Mouse (Mus musculus): ENCODE measurements around the gene Tmprss3. TPM values are rescaled to one million over a fixed set of nuclear protein-coding genes. Genes with fewer than 3 reads are reported as not detected.

The Tmprss3 gene
- polyA plus RNA-seq, 1 experiment from 2014 or later = not detected

GRCm38 (mm10) chr17:31207771-31208334 lies 9.1 kb upstream of the Tmprss3 start, which contains the start of gene Ubash3a:
TSS of gene Ubash3a (plus strand) at chr17:31207873.
- WGBS = 61% methylated on average over 12 of the region's 12 CpGs
- no peak within 1 kb of the TSS for H3K4me2 ChIP-seq (replicated peaks; ENCODE audit: low read depth, low read length)
- no peak for ATAC-seq (ENCODE audit: low FRiP score, low TSS enrichment)

GRCm38 (mm10) chr17:31196283-31196682 lies 2.5 kb downstream of the Tmprss3 start:
- no peaks in the 10 kb centered on the region for H3K9me3 ChIP-seq (ENCODE audit: low read length)
- no peak overlapping the region for H3K27ac ChIP-seq (ENCODE audit: low read length)
- H3K4me1 ChIP-seq (ENCODE audit: insufficient read depth, low read length) = peaks cover 9% of the 10 kb centered on the region
- WGBS = 87% methylated on average over 7 of the region's 7 CpGs
- H3K9ac ChIP-seq (replicated peaks; ENCODE audit: low read length) = no peak overlapping the region
- no peak overlapping the region for H3K4me2 ChIP-seq (replicated peaks; ENCODE audit: low read depth, low read length)
- no peak overlapping the region for H3K4me3 ChIP-seq (ENCODE audit: low read length)
- no peak for ATAC-seq (ENCODE audit: low FRiP score, low TSS enrichment)
- H3K36me3 ChIP-seq (ENCODE audit: insufficient read depth, low read length) = no peaks in the 10 kb centered on the region
- no peaks in the 10 kb centered on the region for H3K27me3 ChIP-seq (ENCODE audit: insufficient read depth, low read length)

More at GRCm38 (mm10) chr17:31207771-31208334, 9.1 kb upstream of the Tmprss3 start, which contains the start of gene Ubash3a:
- H3K27ac ChIP-seq (ENCODE audit: low read length) = no peak within 1 kb of the TSS
- H3K27me3 ChIP-seq (ENCODE audit: insufficient read depth, low read length) = no peaks in the 10 kb centered on the region
- no peak within 1 kb of the TSS for H3K9ac ChIP-seq (replicated peaks; ENCODE audit: low read length)
- no peak within 1 kb of the TSS for H3K4me3 ChIP-seq (ENCODE audit: low read length)
- peaks cover 4% of the 10 kb centered on the region; the same call in 1 of the 2 replicates for H3K4me1 ChIP-seq (ENCODE audit: insufficient read depth, low read length)
- no peaks in the 10 kb centered on the region for H3K9me3 ChIP-seq (ENCODE audit: low read length)
- H3K36me3 ChIP-seq (ENCODE audit: insufficient read depth, low read length) = no peaks in the 10 kb centered on the region

GRCm38 (mm10) chr17:31195207-31195606 lies 3.6 kb downstream of the Tmprss3 start:
- H3K36me3 ChIP-seq (ENCODE audit: insufficient read depth, low read length) = no peaks in the 10 kb centered on the region

GRCm38 (mm10) chr17:31193360-31193759 lies 5.4 kb downstream of the Tmprss3 start:
- ATAC-seq (ENCODE audit: low FRiP score, low TSS enrichment) = no peak
- no peak overlapping the region for H3K4me2 ChIP-seq (replicated peaks; ENCODE audit: low read depth, low read length)
- WGBS = 66% methylated on average over 9 of the region's 9 CpGs
- H3K36me3 ChIP-seq (ENCODE audit: insufficient read depth, low read length) = no peaks in the 10 kb centered on the region
- H3K4me1 ChIP-seq (ENCODE audit: insufficient read depth, low read length) = peaks cover 9% of the 10 kb centered on the region
- H3K9ac ChIP-seq (replicated peaks; ENCODE audit: low read length) = no peak overlapping the region
- no peak overlapping the region for H3K4me3 ChIP-seq (ENCODE audit: low read length)
- no peak overlapping the region for H3K27ac ChIP-seq (ENCODE audit: low read length)
- H3K9me3 ChIP-seq (ENCODE audit: low read length) = no peaks in the 10 kb centered on the region
- no peaks in the 10 kb centered on the region for H3K27me3 ChIP-seq (ENCODE audit: insufficient read depth, low read length)

More at GRCm38 (mm10) chr17:31195207-31195606, 3.6 kb downstream of the Tmprss3 start:
- ATAC-seq (ENCODE audit: low FRiP score, low TSS enrichment) = no peak
- Histone ChIP-seq H3K4me1 (ENCODE audit: insufficient read depth, low read length) (peaks cover 9% of the 10 kb centered on the region), H3K27me3 (ENCODE audit: insufficient read depth, low read length) (no peaks in the 10 kb centered on the region), H3K9ac (replicated peaks; ENCODE audit: low read length) (no peak overlapping the region), H3K27ac (ENCODE audit: low read length) (no peak overlapping the region), H3K9me3 (ENCODE audit: low read length) (no peaks in the 10 kb centered on the region), H3K4me2 (replicated peaks; ENCODE audit: low read depth, low read length) (no peak overlapping the region), H3K4me3 (ENCODE audit: low read length) (no peak overlapping the region)
- 87% methylated on average over 6 of the region's 6 CpGs for WGBS

GRCm38 (mm10) chr17:31192663-31193062 lies 6.1 kb downstream of the Tmprss3 start:
- no peak for ATAC-seq (ENCODE audit: low FRiP score, low TSS enrichment)
- 33% methylated on average over 2 of the region's 2 CpGs for WGBS
- Histone ChIP-seq H3K4me2 (replicated peaks; ENCODE audit: low read depth, low read length) (no peak overlapping the region), H3K4me1 (ENCODE audit: insufficient read depth, low read length) (peaks cover 9% of the 10 kb centered on the region), H3K4me3 (ENCODE audit: low read length) (no peak overlapping the region), H3K27ac (ENCODE audit: low read length) (no peak overlapping the region), H3K27me3 (ENCODE audit: insufficient read depth, low read length) (no peaks in the 10 kb centered on the region), H3K9ac (replicated peaks; ENCODE audit: low read length) (no peak overlapping the region), H3K9me3 (ENCODE audit: low read length) (no peaks in the 10 kb centered on the region), H3K36me3 (ENCODE audit: insufficient read depth, low read length) (no peaks in the 10 kb centered on the region)

GRCm38 (mm10) chr17:31191825-31192224 lies 7.0 kb downstream of the Tmprss3 start:
- 46% methylated on average over 8 of the region's 8 CpGs for WGBS
- Histone ChIP-seq H3K4me1 (ENCODE audit: insufficient read depth, low read length) (peaks cover 9% of the 10 kb centered on the region), H3K4me3 (ENCODE audit: low read length) (no peak overlapping the region), H3K27me3 (ENCODE audit: insufficient read depth, low read length) (no peaks in the 10 kb centered on the region), H3K9me3 (ENCODE audit: low read length) (no peaks in the 10 kb centered on the region), H3K9ac (replicated peaks; ENCODE audit: low read length) (no peak overlapping the region), H3K27ac (ENCODE audit: low read length) (no peak overlapping the region), H3K36me3 (ENCODE audit: insufficient read depth, low read length) (no peaks in the 10 kb centered on the region), H3K4me2 (replicated peaks; ENCODE audit: low read depth, low read length) (no peak overlapping the region)
- ATAC-seq (ENCODE audit: low FRiP score, low TSS enrichment) = peak; percentile 52; the same call in 1 of the 2 replicates

- Histone ChIP-seq H3K27me3 (ENCODE audit: insufficient read depth, low read length) (no peaks in the 10 kb centered on the region), H3K36me3 (ENCODE audit: insufficient read depth, low read length) (no peaks in the 10 kb centered on the region), H3K4me2 (replicated peaks; ENCODE audit: low read depth, low read length) (no peak overlapping the region), H3K9me3 (ENCODE audit: low read length) (no peaks in the 10 kb centered on the region), H3K9ac (replicated peaks; ENCODE audit: low read length) (no peak overlapping the region), H3K4me1 (ENCODE audit: insufficient read depth, low read length) (peaks cover 2% of the 10 kb centered on the region), H3K4me3 (ENCODE audit: low read length) (no peak overlapping the region), H3K27ac (ENCODE audit: low read length) (no peak overlapping the region)
- WGBS = 23% methylated on average over 4 of the region's 4 CpGs
- no peak for ATAC-seq (ENCODE audit: low FRiP score, low TSS enrichment)
Measured at GRCm38 (mm10) chr17:31187370-31187769, 11.4 kb downstream of the Tmprss3 start.

GRCm38 (mm10) chr17:31184269-31184990 lies 14.3 kb downstream of the Tmprss3 start:
- ATAC-seq (ENCODE audit: low FRiP score, low TSS enrichment) = no peak
- Histone ChIP-seq H3K4me2 (replicated peaks; ENCODE audit: low read depth, low read length) (no peak overlapping the region), H3K4me3 (ENCODE audit: low read length) (no peak overlapping the region), H3K27me3 (ENCODE audit: insufficient read depth, low read length) (no peaks in the 10 kb centered on the region), H3K9me3 (ENCODE audit: low read length) (no peaks in the 10 kb centered on the region), H3K9ac (replicated peaks; ENCODE audit: low read length) (no peak overlapping the region), H3K4me1 (ENCODE audit: insufficient read depth, low read length) (no peaks in the 10 kb centered on the region), H3K27ac (ENCODE audit: low read length) (no peak overlapping the region), H3K36me3 (ENCODE audit: insufficient read depth, low read length) (no peaks in the 10 kb centered on the region)
- WGBS = 79% methylated on average over 12 of the region's 12 CpGs

GRCm38 (mm10) chr17:31183180-31183974 lies 15.4 kb downstream of the Tmprss3 start:
- Histone ChIP-seq H3K27ac (ENCODE audit: low read length) (no peak overlapping the region), H3K4me1 (ENCODE audit: insufficient read depth, low read length) (no peaks in the 10 kb centered on the region), H3K4me2 (replicated peaks; ENCODE audit: low read depth, low read length) (no peak overlapping the region), H3K9ac (replicated peaks; ENCODE audit: low read length) (no peak overlapping the region), H3K36me3 (ENCODE audit: insufficient read depth, low read length) (no peaks in the 10 kb centered on the region), H3K27me3 (ENCODE audit: insufficient read depth, low read length) (no peaks in the 10 kb centered on the region), H3K9me3 (ENCODE audit: low read length) (no peaks in the 10 kb centered on the region), H3K4me3 (ENCODE audit: low read length) (no peak overlapping the region)
- WGBS = 58% methylated on average over 12 of the region's 12 CpGs
- no peak for ATAC-seq (ENCODE audit: low FRiP score, low TSS enrichment)

Measured in kidney, embryonic 16.5 days (tissue).